ENCODE assay signal across 8 mouse cellular contexts in genomic region chr4:150238433-150239086, GRCm38 (mm10). TPM values are rescaled to one million over a fixed set of nuclear protein-coding genes. Genes with fewer than 3 reads are reported as not detected.
DNase-seq lines count a peak whose midpoint lies in the region; ATAC-seq and TF ChIP-seq lines count a peak whose summit lies in the region.

No protein-coding gene starts in this region.

- no peak for DNase-seq in lung, postnatal 14 days
- no peak for DNase-seq in embryonic facial prominence, embryonic 14.5 days (ENCODE audit: low spot score)
- no peak for DNase-seq in hindbrain, postnatal 0 days (ENCODE audit: low spot score)
- DNase-seq in left cerebral cortex, adult 11 months (ENCODE audit: low spot score): no peak
- DNase-seq in thymus, postnatal 14 days: no peak
- DNase-seq in c-Kit-positive CD71-positive TER-119-positive erythroid progenitor cells, embryonic 14.5 days (ENCODE audit: low spot score): no peak

- no peak for ATAC-seq in lung, embryonic 16.5 days (ENCODE audit: low read depth)
- ATAC-seq in embryonic facial prominence, embryonic 14.5 days (ENCODE audit: low read depth): no peak
- ATAC-seq in hindbrain, postnatal 0 days: no peak
- no peak for ATAC-seq in midbrain, embryonic 13.5 days

- H3K27ac ChIP-seq in lung, embryonic 16.5 days (ENCODE audit: low read length): no peak overlapping the region; the same call in 1 of the 2 replicates
- H3K27ac ChIP-seq in embryonic facial prominence, embryonic 14.5 days (replicated peaks; ENCODE audit: low read depth, low read length): peak overlapping the region; percentile 95
- H3K27ac ChIP-seq in hindbrain, postnatal 0 days: peak overlapping the region; percentile 96; the same call in 1 of the 2 replicates
- H3K27ac ChIP-seq in midbrain, embryonic 13.5 days: no peak overlapping the region

- H3K36me3 ChIP-seq in lung, embryonic 16.5 days (ENCODE audit: control insufficient read depth, insufficient read depth, low read length): peaks cover 26% of the 10 kb centered on the region
- peaks cover 42% of the 10 kb centered on the region for H3K36me3 ChIP-seq in embryonic facial prominence, embryonic 14.5 days (ENCODE audit: control insufficient read depth, insufficient read depth, low read length)
- peaks cover 22% of the 10 kb centered on the region for H3K36me3 ChIP-seq in hindbrain, postnatal 0 days (ENCODE audit: insufficient read depth, low read length)
- peaks cover 31% of the 10 kb centered on the region for H3K36me3 ChIP-seq in midbrain, embryonic 13.5 days

- H3K4me3 ChIP-seq in lung, embryonic 16.5 days (ENCODE audit: low read length): peak overlapping the region; percentile 75
- H3K4me3 ChIP-seq in embryonic facial prominence, embryonic 14.5 days (ENCODE audit: low read depth, low read length): peak overlapping the region; percentile 90
- H3K4me3 ChIP-seq in hindbrain, postnatal 0 days (ENCODE audit: low read length): peak overlapping the region; percentile 84
- H3K4me3 ChIP-seq in midbrain, embryonic 13.5 days (replicated peaks): peak overlapping the region; percentile 85

- H3K4me1 ChIP-seq in lung, embryonic 16.5 days (replicated peaks; ENCODE audit: control insufficient read depth, insufficient read depth, low read length): peaks cover 28% of the 10 kb centered on the region
- H3K4me1 ChIP-seq in embryonic facial prominence, embryonic 14.5 days (ENCODE audit: control insufficient read depth, insufficient read depth, low read length): peaks cover 19% of the 10 kb centered on the region
- H3K4me1 ChIP-seq in hindbrain, postnatal 0 days (ENCODE audit: insufficient read depth, low read length): peaks cover 23% of the 10 kb centered on the region
- H3K4me1 ChIP-seq in midbrain, embryonic 13.5 days (replicated peaks): peaks cover 50% of the 10 kb centered on the region

- H3K9ac ChIP-seq in lung, embryonic 16.5 days (ENCODE audit: low read length): peak overlapping the region; percentile 84
- peak overlapping the region; percentile 88 for H3K9ac ChIP-seq in embryonic facial prominence, embryonic 14.5 days (ENCODE audit: low read depth, low read length)
- peak overlapping the region; percentile 72 for H3K9ac ChIP-seq in hindbrain, postnatal 0 days (replicated peaks; ENCODE audit: low read length)
- peak overlapping the region; percentile 90 for H3K9ac ChIP-seq in midbrain, embryonic 13.5 days (replicated peaks)

- H3K4me2 ChIP-seq in lung, embryonic 16.5 days (ENCODE audit: low read depth, low read length): peak overlapping the region; percentile 73
- peak overlapping the region; percentile 82 for H3K4me2 ChIP-seq in embryonic facial prominence, embryonic 14.5 days (ENCODE audit: low read depth, low read length)
- peak overlapping the region; percentile 94 for H3K4me2 ChIP-seq in hindbrain, postnatal 0 days (ENCODE audit: low read depth, low read length)
- H3K4me2 ChIP-seq in midbrain, embryonic 13.5 days (replicated peaks): peak overlapping the region; percentile 93

- 4% methylated on average over 3 of the region's 3 CpGs for WGBS in lung, embryonic 16.5 days
- WGBS in embryonic facial prominence, embryonic 14.5 days: 9% methylated on average over 3 of the region's 3 CpGs
- WGBS in hindbrain, postnatal 0 days: 6% methylated on average over 3 of the region's 3 CpGs
- 5% methylated on average over 3 of the region's 3 CpGs for WGBS in midbrain, embryonic 13.5 days

- no peaks in the 10 kb centered on the region for H3K27me3 ChIP-seq in lung, embryonic 16.5 days (ENCODE audit: control insufficient read depth, insufficient read depth, low read depth, low read length)
- H3K27me3 ChIP-seq in embryonic facial prominence, embryonic 14.5 days (replicated peaks; ENCODE audit: control insufficient read depth, insufficient read depth, low read length): no peaks in the 10 kb centered on the region
- H3K27me3 ChIP-seq in hindbrain, postnatal 0 days (ENCODE audit: insufficient read depth, low read length): no peaks in the 10 kb centered on the region
- no peaks in the 10 kb centered on the region for H3K27me3 ChIP-seq in midbrain, embryonic 13.5 days

- no peaks in the 10 kb centered on the region for H3K9me3 ChIP-seq in lung, embryonic 16.5 days (ENCODE audit: control insufficient read depth, low read length)
- H3K9me3 ChIP-seq in embryonic facial prominence, embryonic 14.5 days (ENCODE audit: control insufficient read depth, low read length): no peaks in the 10 kb centered on the region
- no peaks in the 10 kb centered on the region for H3K9me3 ChIP-seq in hindbrain, postnatal 0 days (ENCODE audit: low read length)
- H3K9me3 ChIP-seq in midbrain, embryonic 13.5 days: no peaks in the 10 kb centered on the region

- TF ChIP-seq CTCF in hindbrain, postnatal 0 days (IDR thresholded peaks at IDR 0.05; ENCODE audit: low read depth): no peak

RNA-seq across cellular contexts. Expression of gene Eno1, which starts 2.0 kb away (rescaled TPM):
- polyA plus RNA-seq in lung, embryonic 16.5 days (2015; fragmentation: Nextera tagmentation; extraction: Ambion mirVana): 1,425 and 1,551 TPM in 2 replicates
- polyA plus RNA-seq in embryonic facial prominence, embryonic 14.5 days (2014; fragmentation: Nextera tagmentation; extraction: Ambion mirVana): 1,320 and 1,483 TPM in 2 replicates
- 538 and 549 TPM in 2 replicates for total RNA-seq in hindbrain, postnatal 0 days (2014; rRNA removed)
- 1,243 and 1,257 TPM in 2 replicates for polyA plus RNA-seq in hindbrain, postnatal 0 days (2015; fragmentation: Nextera tagmentation; extraction: Ambion mirVana)
- polyA plus RNA-seq in midbrain, embryonic 13.5 days (2015; fragmentation: Nextera tagmentation; extraction: Ambion mirVana): 945 and 955 TPM in 2 replicates

RNA-seq across cellular contexts. Expression of gene Car6, which starts 37.4 kb away (rescaled TPM):
- not detected in 2 replicates for polyA plus RNA-seq in lung, embryonic 16.5 days (2015; fragmentation: Nextera tagmentation; extraction: Ambion mirVana)
- not detected in 2 replicates for polyA plus RNA-seq in embryonic facial prominence, embryonic 14.5 days (2014; fragmentation: Nextera tagmentation; extraction: Ambion mirVana)
- not detected in 2 replicates for total RNA-seq in hindbrain, postnatal 0 days (2014; rRNA removed)
- not detected in 2 replicates for polyA plus RNA-seq in hindbrain, postnatal 0 days (2015; fragmentation: Nextera tagmentation; extraction: Ambion mirVana)
- polyA plus RNA-seq in midbrain, embryonic 13.5 days (2015; fragmentation: Nextera tagmentation; extraction: Ambion mirVana): not detected in 2 replicates

RNA-seq across cellular contexts. Expression of gene Rere, which starts 42.9 kb away (rescaled TPM):
- polyA plus RNA-seq in lung, embryonic 16.5 days (2015; fragmentation: Nextera tagmentation; extraction: Ambion mirVana): 24.8 and 30.3 TPM in 2 replicates
- polyA plus RNA-seq in embryonic facial prominence, embryonic 14.5 days (2014; fragmentation: Nextera tagmentation; extraction: Ambion mirVana): 28.7 and 32.0 TPM in 2 replicates
- total RNA-seq in hindbrain, postnatal 0 days (2014; rRNA removed): 31.2 and 32.9 TPM in 2 replicates
- 25.0 and 25.9 TPM in 2 replicates for polyA plus RNA-seq in hindbrain, postnatal 0 days (2015; fragmentation: Nextera tagmentation; extraction: Ambion mirVana)
- polyA plus RNA-seq in midbrain, embryonic 13.5 days (2015; fragmentation: Nextera tagmentation; extraction: Ambion mirVana): 42.4 and 43.6 TPM in 2 replicates

Comparison
In these comparisons a context has a peak if more than half of its experiments do, and no peak if none do; other contexts are left out.
1. H3K27ac ChIP-seq: peak in embryonic facial prominence, embryonic 14.5 days (single experiment) and hindbrain, postnatal 0 days (single experiment); none in lung, embryonic 16.5 days (single experiment) and midbrain, embryonic 13.5 days (single experiment).
2. Peak in every context shown above with its lines, with median percentiles within 50 percentile points of each other: H3K4me2 ChIP-seq, H3K4me3 ChIP-seq and H3K9ac ChIP-seq.